Mouse (Mus musculus) forebrain, embryonic 13.5 days (tissue): ENCODE measurements at regions not wholly inside any gene's neighbourhood (a gene's known extent, or its start where the extent isn't known, plus 50 kb on each side); places are given as distances from the start of the nearest gene placed in this dataset.
"Not testable (repeated sequence)": the region's sequence is repeated elsewhere in the genome, so short reads cannot be mapped to it uniquely, and the experiment has no call there.

ENCODE experiments used
- ATAC-seq: fragments of 200-750 bp; cut with Nextera tagmentation; 2 replicates; pipeline ENCODE4 v1.8.0; 2017
- H3K27ac ChIP-seq: fragments of 300-500 bp; sonication (generic); 2 replicates; pipeline ENCODE4 v1.5.1; 2015; ENCODE audit warnings: inconsistent platforms, mild to moderate bottlenecking, moderate library complexity
- H3K27me3 ChIP-seq: fragments of 300-500 bp; sonication (generic); 2 replicates; pipeline ENCODE4 v1.6.1; 2015; ENCODE audit warnings: mild to moderate bottlenecking, inconsistent platforms
- H3K36me3 ChIP-seq: fragments of 300-500 bp; sonication (generic); 2 replicates; pipeline ENCODE4 v1.6.1; 2015; ENCODE audit warnings: mild to moderate bottlenecking, inconsistent platforms; ENCODE audit not compliant: poor library complexity, severe bottlenecking
- H3K4me1 ChIP-seq: fragments of 300-500 bp; sonication (generic); 2 replicates; pipeline ENCODE4 v1.6.1; 2015; ENCODE audit warnings: inconsistent platforms
- H3K4me2 ChIP-seq: fragments of 300-500 bp; sonication (generic); 2 replicates; pipeline ENCODE4 v1.6.1; 2015; ENCODE audit warnings: inconsistent platforms, mild to moderate bottlenecking, moderate library complexity
- H3K4me3 ChIP-seq: fragments of 300-500 bp; sonication (generic); 2 replicates; pipeline ENCODE4 v1.5.1; 2015; ENCODE audit warnings: mild to moderate bottlenecking, inconsistent platforms
- H3K9ac ChIP-seq: fragments of 300-500 bp; sonication (generic); 2 replicates; pipeline ENCODE4 v1.6.1; 2015; ENCODE audit warnings: mild to moderate bottlenecking, inconsistent platforms
- H3K9me3 ChIP-seq: fragments of 300-500 bp; sonication (generic); replicated peaks from 2 replicates; pipeline ENCODE4 v1.6.1; 2016; ENCODE audit warnings: inconsistent platforms
- WGBS: fragments of 180-500 bp; shearing (Covaris S2); methylation state at CpG from one replicate; pipeline ENCODE4 v1.1.7; 2015; 5-methylcytosine and 5-hydroxymethylcytosine counted together

DNA sequence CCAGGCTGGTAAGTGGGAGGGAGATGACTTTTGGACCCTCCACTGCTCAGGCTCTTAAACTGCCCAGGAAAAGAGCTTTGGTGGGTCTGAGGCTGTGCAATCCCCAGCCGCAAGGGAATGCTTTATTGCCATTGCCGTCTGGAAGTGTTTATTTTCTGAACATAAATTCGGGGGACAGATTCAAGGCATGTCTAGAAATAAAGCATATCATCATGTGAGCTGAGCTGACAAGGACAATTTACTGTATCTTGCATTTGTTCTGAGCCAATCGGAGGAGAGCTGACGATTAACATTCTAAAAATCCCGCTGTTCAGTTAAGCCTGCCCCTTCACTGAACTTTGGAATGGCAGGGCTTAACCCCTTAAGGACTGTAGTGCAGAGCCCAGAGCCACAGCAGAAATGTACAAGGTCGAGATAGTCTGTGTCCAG lies 979.3 kb downstream of the Bcl11a start:
- Histone ChIP-seq H3K4me1 (peaks cover 11% of the 10 kb centered on the region), H3K4me3 (no peak overlapping the region), H3K27ac (peak overlapping the region; percentile 22; the same call in 1 of the 2 replicates), H3K27me3 (no peaks in the 10 kb centered on the region), H3K9ac (no peak overlapping the region), H3K36me3 (no peaks in the 10 kb centered on the region), H3K9me3 (no peaks in the 10 kb centered on the region; the same call in 1 of the 2 replicates), H3K4me2 (peak overlapping the region; percentile 40)
- 1% methylated on average over 7 of the region's 7 CpGs for WGBS
- peak; percentile 75 for ATAC-seq

DNA sequence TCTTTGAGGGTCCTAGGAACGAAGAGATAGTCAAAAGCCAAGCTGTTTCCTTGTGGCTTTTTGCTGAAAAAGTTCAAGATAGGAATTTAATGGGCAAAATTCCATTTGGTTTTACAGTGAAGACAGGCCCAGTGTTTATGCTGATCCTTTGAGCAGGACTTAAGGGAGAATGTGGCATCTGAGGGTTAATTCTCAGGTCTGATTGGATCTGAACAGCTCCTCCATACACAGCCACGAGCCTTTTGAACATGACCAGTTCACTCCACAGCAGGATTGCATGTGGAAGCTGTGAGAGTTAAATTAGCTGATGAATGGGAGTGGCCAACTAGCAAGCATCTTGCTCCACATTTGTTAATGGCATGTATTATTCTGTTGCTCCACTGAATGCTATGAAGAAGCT lies 979.7 kb downstream of the Bcl11a start:
- H3K27ac ChIP-seq: peak overlapping the region; percentile 22; the same call in 1 of the 2 replicates
- H3K36me3 ChIP-seq: no peaks in the 10 kb centered on the region
- H3K27me3 ChIP-seq: no peaks in the 10 kb centered on the region
- H3K4me3 ChIP-seq: no peak overlapping the region
- H3K4me1 ChIP-seq: peaks cover 11% of the 10 kb centered on the region
- peak; percentile 58; the same call in 1 of the 2 replicates for ATAC-seq
- H3K9me3 ChIP-seq: no peaks in the 10 kb centered on the region; the same call in 1 of the 2 replicates
- H3K4me2 ChIP-seq: peak overlapping the region; percentile 40
- no peak overlapping the region for H3K9ac ChIP-seq
- 6% methylated on average over 2 of the region's 2 CpGs for WGBS

DNA sequence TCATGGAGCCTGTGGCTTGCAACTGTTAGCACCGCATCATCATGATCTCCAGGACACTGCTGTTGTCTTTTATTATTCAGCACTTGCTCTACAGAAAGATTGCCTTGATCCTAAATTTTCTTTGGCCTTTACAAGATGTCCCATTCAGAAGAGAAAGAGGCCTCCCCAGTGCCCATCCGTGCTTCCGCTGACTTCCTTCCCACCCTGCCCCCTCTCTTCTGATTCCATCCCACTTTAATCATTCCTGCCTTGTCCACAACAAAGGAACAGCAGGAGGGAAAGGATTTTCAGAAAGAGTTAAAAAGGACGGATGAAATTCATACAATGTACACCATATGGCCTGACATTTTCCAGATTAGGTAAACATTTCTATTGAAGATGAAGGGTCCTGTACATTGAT lies 985.2 kb downstream of the Bcl11a start:
- Histone ChIP-seq H3K36me3 (no peaks in the 10 kb centered on the region), H3K27me3 (no peaks in the 10 kb centered on the region), H3K4me3 (no peak overlapping the region), H3K4me1 (peaks cover 4% of the 10 kb centered on the region; the same call in 1 of the 2 replicates), H3K9ac (no peak overlapping the region), H3K4me2 (no peak overlapping the region), H3K9me3 (no peaks in the 10 kb centered on the region), H3K27ac (no peak overlapping the region)
- no peak for ATAC-seq
- WGBS: 14% methylated on average over 4 of the region's 4 CpGs

DNA sequence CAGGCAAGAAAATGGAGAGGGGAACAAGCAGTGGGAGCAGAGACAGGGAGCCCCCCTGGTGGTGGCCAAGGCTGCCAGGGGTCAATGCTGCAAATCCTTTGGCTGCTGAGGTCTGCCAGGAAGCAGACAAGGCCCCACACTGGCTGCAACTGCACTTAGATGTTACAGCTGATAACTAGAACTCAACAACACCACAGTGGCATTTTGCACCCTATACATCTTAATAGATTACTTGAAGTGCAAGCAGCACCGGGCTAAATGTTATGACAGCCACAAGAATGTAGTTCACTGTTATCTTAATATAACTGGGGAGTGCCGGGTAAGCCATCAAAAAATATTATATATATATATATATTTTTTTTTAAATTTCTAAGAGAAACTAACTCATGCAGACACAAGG lies 986.1 kb downstream of the Bcl11a start:
- H3K9me3 ChIP-seq: no peaks in the 10 kb centered on the region
- no peak overlapping the region for H3K9ac ChIP-seq
- H3K27me3 ChIP-seq: no peaks in the 10 kb centered on the region
- H3K4me2 ChIP-seq: no peak overlapping the region
- H3K27ac ChIP-seq: no peak overlapping the region
- H3K4me1 ChIP-seq: peaks cover 4% of the 10 kb centered on the region; the same call in 1 of the 2 replicates
- 78% methylated on average over 2 of the region's 2 CpGs for WGBS
- no peaks in the 10 kb centered on the region for H3K36me3 ChIP-seq
- H3K4me3 ChIP-seq: no peak overlapping the region
- no peak for ATAC-seq

GRCm38 (mm10) chr11:25099976-25100375 lies 1022.1 kb downstream of the Bcl11a start:
- not testable (repeated sequence) for H3K36me3 ChIP-seq, H3K9me3 ChIP-seq, H3K27me3 ChIP-seq, H3K9ac ChIP-seq, H3K4me1 ChIP-seq, H3K4me2 ChIP-seq, H3K4me3 ChIP-seq, ATAC-seq, H3K27ac ChIP-seq
- 90% methylated on average over 3 of the region's 3 CpGs for WGBS

DNA sequence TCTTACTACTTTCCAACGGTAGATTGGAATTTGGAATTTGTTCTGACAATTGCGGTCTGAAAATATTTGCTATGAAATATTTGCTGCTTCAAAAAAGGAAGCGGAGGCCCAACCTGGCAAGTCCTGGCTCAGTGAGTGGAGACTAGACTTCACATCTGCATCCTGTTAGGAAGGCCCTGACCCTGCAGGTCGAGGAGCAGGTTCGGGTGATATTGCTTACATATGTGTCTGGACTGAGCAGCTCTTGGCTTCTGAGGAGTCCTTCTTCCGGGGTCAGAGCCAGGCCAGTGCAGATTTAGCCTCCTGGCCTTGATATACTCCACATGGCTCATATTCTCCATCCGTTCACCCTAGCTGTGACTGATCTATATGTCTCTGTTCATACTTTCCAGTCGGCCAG lies 1026.6 kb downstream of the Bcl11a start:
- WGBS: 87% methylated on average over 8 of the region's 8 CpGs
- no peaks in the 10 kb centered on the region for H3K4me1 ChIP-seq

GRCm38 (mm10) chr11:25124458-25124857 lies 1046.6 kb downstream of the Bcl11a start:
- Histone ChIP-seq H3K27ac (no peak overlapping the region), H3K4me2 (no peak overlapping the region), H3K9ac (no peak overlapping the region), H3K4me1 (no peaks in the 10 kb centered on the region), H3K36me3 (no peaks in the 10 kb centered on the region), H3K9me3 (no peaks in the 10 kb centered on the region), H3K4me3 (no peak overlapping the region), H3K27me3 (no peaks in the 10 kb centered on the region)
- ATAC-seq: no peak
- 60% methylated on average over 2 of the region's 2 CpGs for WGBS

More for the DNA sequence above, 1026.6 kb downstream of the Bcl11a start:
- Histone ChIP-seq H3K27ac (no peak overlapping the region), H3K4me2 (no peak overlapping the region), H3K9me3 (no peaks in the 10 kb centered on the region), H3K9ac (no peak overlapping the region), H3K27me3 (no peaks in the 10 kb centered on the region), H3K4me3 (no peak overlapping the region), H3K36me3 (no peaks in the 10 kb centered on the region)
- ATAC-seq: no peak

DNA sequence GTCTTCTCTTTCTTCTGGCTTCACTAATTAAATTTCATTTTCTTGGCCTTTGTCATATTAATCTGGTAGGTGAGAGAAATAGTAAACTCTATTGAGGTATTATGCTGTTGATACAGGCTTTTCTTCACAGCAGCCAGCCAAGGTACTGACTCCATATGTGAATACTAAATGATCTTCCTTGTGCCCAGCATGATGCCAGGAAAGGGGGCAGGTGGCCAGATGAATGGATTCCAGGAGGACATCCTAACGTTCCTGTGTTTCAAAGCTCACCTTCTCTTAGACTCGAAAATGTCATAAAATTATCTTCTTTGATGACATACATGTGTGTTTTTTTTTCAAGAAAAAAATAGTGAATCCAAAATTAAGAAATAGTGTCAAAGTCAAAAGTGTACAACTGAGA lies 1064.4 kb downstream of the Bcl11a start:
- WGBS: 66% methylated on average over 2 of the region's 2 CpGs
- ATAC-seq: no peak

GRCm38 (mm10) chr11:25142833-25143232 lies 1065.0 kb downstream of the Bcl11a start:
- Histone ChIP-seq H3K36me3 (no peaks in the 10 kb centered on the region), H3K9me3 (no peaks in the 10 kb centered on the region), H3K9ac (no peak overlapping the region), H3K4me3 (no peak overlapping the region), H3K4me1 (no peaks in the 10 kb centered on the region), H3K4me2 (no peak overlapping the region), H3K27ac (no peak overlapping the region), H3K27me3 (no peaks in the 10 kb centered on the region)
- no peak for ATAC-seq
- WGBS: 85% methylated on average over 4 of the region's 4 CpGs

More for the DNA sequence above, 1064.4 kb downstream of the Bcl11a start:
- Histone ChIP-seq H3K9ac (no peak overlapping the region), H3K27me3 (no peaks in the 10 kb centered on the region), H3K9me3 (no peaks in the 10 kb centered on the region), H3K4me2 (no peak overlapping the region), H3K36me3 (no peaks in the 10 kb centered on the region), H3K27ac (no peak overlapping the region), H3K4me3 (no peak overlapping the region), H3K4me1 (no peaks in the 10 kb centered on the region)

DNA sequence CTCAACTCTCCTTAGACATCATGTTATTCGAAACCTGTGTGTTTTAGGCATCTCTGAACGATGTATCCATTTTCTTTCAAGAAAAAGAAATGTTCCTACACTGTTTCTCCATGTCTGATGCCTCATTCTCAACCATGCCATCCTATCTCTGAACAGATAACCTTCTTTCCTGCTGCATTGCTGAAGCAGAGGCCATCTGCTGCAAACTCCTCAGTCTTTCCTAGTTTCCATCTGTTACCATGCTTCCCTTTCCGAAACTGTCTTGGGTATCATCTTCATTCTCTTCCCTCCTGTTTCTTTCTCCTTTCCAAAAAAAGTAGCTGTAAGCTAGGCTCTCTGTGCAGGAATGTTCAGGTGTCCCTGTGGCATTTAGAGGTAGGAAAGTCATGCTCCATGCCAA lies 1063.3 kb downstream of the 5730522E02Rik start:
- no peaks in the 10 kb centered on the region for H3K4me1 ChIP-seq
- no peak overlapping the region for H3K9ac ChIP-seq
- no peak overlapping the region for H3K4me3 ChIP-seq
- no peaks in the 10 kb centered on the region for H3K27me3 ChIP-seq
- 86% methylated on average over 3 of the region's 3 CpGs for WGBS
- H3K36me3 ChIP-seq: no peaks in the 10 kb centered on the region
- ATAC-seq: no peak
- H3K27ac ChIP-seq: no peak overlapping the region
- no peak overlapping the region for H3K4me2 ChIP-seq
- H3K9me3 ChIP-seq: no peaks in the 10 kb centered on the region

GRCm38 (mm10) chr11:25156705-25157104 lies 1053.9 kb downstream of the 5730522E02Rik start:
- Histone ChIP-seq H3K27ac (peak overlapping the region; percentile 63), H3K4me2 (peak overlapping the region; percentile 51), H3K27me3 (no peaks in the 10 kb centered on the region), H3K4me1 (peaks cover 16% of the 10 kb centered on the region), H3K9ac (no peak overlapping the region), H3K4me3 (no peak overlapping the region), H3K9me3 (no peaks in the 10 kb centered on the region), H3K36me3 (no peaks in the 10 kb centered on the region)
- WGBS: 9% methylated on average over 5 of the region's 5 CpGs
- ATAC-seq: peak; percentile 88

- no peak overlapping the region for H3K9ac ChIP-seq
- peak overlapping the region; percentile 63 for H3K27ac ChIP-seq
These were observed 1053.3 kb downstream of the 5730522E02Rik start for GRCm38 (mm10) chr11:25157135-25157860.

GRCm38 (mm10) chr11:25157861-25158245 lies 1052.7 kb downstream of the 5730522E02Rik start:
- Histone ChIP-seq H3K27ac (no peak overlapping the region), H3K27me3 (no peaks in the 10 kb centered on the region), H3K4me2 (no peak overlapping the region), H3K9me3 (no peaks in the 10 kb centered on the region), H3K4me1 (peaks cover 16% of the 10 kb centered on the region), H3K9ac (no peak overlapping the region), H3K36me3 (no peaks in the 10 kb centered on the region), H3K4me3 (no peak overlapping the region)
- ATAC-seq: no peak
- 35% methylated on average over 3 of the region's 3 CpGs for WGBS

More at GRCm38 (mm10) chr11:25157135-25157860, 1053.3 kb downstream of the 5730522E02Rik start:
- Histone ChIP-seq H3K36me3 (no peaks in the 10 kb centered on the region), H3K4me1 (peaks cover 16% of the 10 kb centered on the region), H3K4me2 (peak overlapping the region; percentile 51), H3K4me3 (peak overlapping the region; percentile 18), H3K27me3 (no peaks in the 10 kb centered on the region), H3K9me3 (no peaks in the 10 kb centered on the region)
- ATAC-seq: peak; percentile 70
- WGBS: 11% methylated on average over 11 of the region's 11 CpGs
